Mouse (Mus musculus) MEL (cell line): ENCODE results near the gene Ntrk3. TPM values are rescaled to one million over a fixed set of nuclear protein-coding genes. Genes with fewer than 3 reads are reported as not detected.
A peak's percentile ranks its signal among the peaks of the same experiment; 100 is the strongest.

Source experiments
- DNase-seq: peaks from one replicate; pipeline ENCODE4 v3.0.0; 2011; ENCODE audit warnings: low read depth, low spot score
- H3K27ac ChIP-seq: 2 replicates; pipeline ENCODE4 v1.5.1; 2012; ENCODE audit warnings: low read depth, mild to moderate bottlenecking, control low read depth, low read length, moderate library complexity; ENCODE audit not compliant: control insufficient read depth
- H3K27me3 ChIP-seq, 2 experiments: fragments of 150-350 bp in 1 of 2; sonication (generic) in 1 of 2; 2 replicates each; pipeline ENCODE4 v1.6.1; 2012; ENCODE audit warnings: low read length in 2 of 2, mild to moderate bottlenecking in 2 of 2, improper control_type of control experiment in 1 of 2, moderate library complexity in 1 of 2; ENCODE audit not compliant: insufficient read depth in 2 of 2, control insufficient read depth in 1 of 2
- H3K36me3 ChIP-seq, 2 experiments: 2 replicates each; pipeline ENCODE4 v1.6.1; 2012 to 2014; ENCODE audit warnings: low read length in 2 of 2, improper control_type of control experiment in 1 of 2, inconsistent platforms in 1 of 2, mild to moderate bottlenecking in 1 of 2; ENCODE audit not compliant: insufficient read depth in 2 of 2, control insufficient read depth in 1 of 2
- H3K4me1 ChIP-seq, 2 experiments: fragments of 150-350 bp in 1 of 2; sonication (generic) in 1 of 2; 2 replicates each; pipeline ENCODE4 v1.6.1; 2012; ENCODE audit warnings: low read length in 2 of 2, improper control_type of control experiment in 1 of 2, mild to moderate bottlenecking in 1 of 2; ENCODE audit not compliant: insufficient read depth in 2 of 2, control insufficient read depth in 1 of 2
- H3K4me3 ChIP-seq, 2 experiments: fragments of 150-350 bp in 1 of 2; sonication (generic) in 1 of 2; 2 replicates each; pipeline ENCODE4 v1.5.1; 2012; ENCODE audit warnings: low read depth in 2 of 2, low read length in 2 of 2, mild to moderate bottlenecking in 2 of 2, moderate library complexity in 2 of 2, control low read depth in 1 of 2, improper control_type of control experiment in 1 of 2; ENCODE audit not compliant: control insufficient read depth in 1 of 2, insufficient read depth in 1 of 2
- H3K79me2 ChIP-seq: 2 replicates; pipeline ENCODE4 v1.6.1; 2012; ENCODE audit warnings: mild to moderate bottlenecking, low read length, moderate library complexity; ENCODE audit not compliant: control insufficient read depth, poor library complexity, insufficient read depth
- H3K9ac ChIP-seq: 2 replicates; pipeline ENCODE4 v1.6.1; 2012; ENCODE audit warnings: low read depth, mild to moderate bottlenecking, control low read depth, low read length, moderate library complexity; ENCODE audit not compliant: control insufficient read depth, poor library complexity, severe bottlenecking
- H3K9me3 ChIP-seq: fragments of 150-350 bp; sonication (generic); replicated peaks from 2 replicates; pipeline ENCODE4 v1.6.1; 2012; ENCODE audit warnings: mild to moderate bottlenecking, low read length, improper control_type of control experiment, moderate library complexity; ENCODE audit not compliant: insufficient read depth
- BHLHE40 ChIP-seq: IDR thresholded peaks from 2 replicates; pipeline ENCODE4 v1.6.1; 2012; ENCODE audit warnings: low read depth, mild to moderate bottlenecking, inconsistent platforms, low read length, improper control_type of control experiment, borderline replicate concordance
- CHD1 ChIP-seq: IDR thresholded peaks from 2 replicates; pipeline ENCODE4 v1.6.1; 2012; ENCODE audit warnings: low read depth, mild to moderate bottlenecking, inconsistent platforms, low read length, improper control_type of control experiment
- E2F4 ChIP-seq: IDR thresholded peaks from 2 replicates; pipeline ENCODE4 v1.6.1; 2011; ENCODE audit warnings: low read depth, low read length, improper control_type of control experiment, borderline replicate concordance
- ELF1 ChIP-seq: IDR thresholded peaks from 2 replicates; pipeline ENCODE4 v1.6.1; 2014; ENCODE audit warnings: low read depth, mild to moderate bottlenecking, inconsistent platforms, low read length, improper control_type of control experiment, moderate library complexity
- ETS1 ChIP-seq: IDR thresholded peaks from 2 replicates; pipeline ENCODE4 v1.6.1; 2012; ENCODE audit warnings: low read depth, mild to moderate bottlenecking, inconsistent platforms, low read length, improper control_type of control experiment, moderate library complexity
- GABPA ChIP-seq: IDR thresholded peaks from 2 replicates; pipeline ENCODE4 v1.6.1; 2012; ENCODE audit warnings: low read depth, mild to moderate bottlenecking, inconsistent platforms, low read length, improper control_type of control experiment, moderate library complexity
- HCFC1 ChIP-seq: IDR thresholded peaks from 2 replicates; pipeline ENCODE4 v1.6.1; 2012; ENCODE audit warnings: low read depth, mild to moderate bottlenecking, inconsistent platforms, low read length, improper control_type of control experiment, moderate library complexity
- POLR2AphosphoS5 ChIP-seq: IDR thresholded peaks from 2 replicates; pipeline ENCODE4 v1.6.1; 2012; ENCODE audit warnings: low read depth, borderline replicate concordance, mild to moderate bottlenecking, inconsistent platforms, low read length, moderate library complexity, mixed read lengths
- SIN3A ChIP-seq: IDR thresholded peaks from 2 replicates; pipeline ENCODE4 v1.6.1; 2012; ENCODE audit warnings: low read length, improper control_type of control experiment, inconsistent platforms
- TAL1 ChIP-seq: IDR thresholded peaks from 2 replicates; pipeline ENCODE4 v1.6.1; 2012; ENCODE audit warnings: mild to moderate bottlenecking, inconsistent platforms, low read length, moderate library complexity, mixed read lengths
- TBP ChIP-seq: IDR thresholded peaks from 2 replicates; pipeline ENCODE4 v1.8.0; 2011; ENCODE audit warnings: low read depth, low read length, improper control_type of control experiment
- UBTF ChIP-seq: IDR thresholded peaks from 2 replicates; pipeline ENCODE4 v1.6.1; 2012; ENCODE audit warnings: low read depth, mild to moderate bottlenecking, inconsistent platforms, low read length, improper control_type of control experiment, moderate library complexity, borderline replicate concordance; ENCODE audit not compliant: insufficient read depth
- USF1 ChIP-seq: IDR thresholded peaks from 2 replicates; pipeline ENCODE4 v1.6.1; 2014; ENCODE audit warnings: low read depth, mild to moderate bottlenecking, inconsistent platforms, low read length, improper control_type of control experiment, moderate library complexity
- USF2 ChIP-seq, 2 experiments: IDR thresholded peaks; 2 replicates each; pipeline ENCODE4 v1.6.1; 2011 to 2012; ENCODE audit warnings: improper control_type of control experiment in 2 of 2, low read length in 2 of 2, borderline replicate concordance in 1 of 2, inconsistent platforms in 1 of 2, low read depth in 1 of 2, mild to moderate bottlenecking in 1 of 2; ENCODE audit not compliant: insufficient read depth in 1 of 2
- ZMIZ1 ChIP-seq: IDR thresholded peaks from 2 replicates; pipeline ENCODE4 v1.6.1; 2012; ENCODE audit warnings: low read depth, mild to moderate bottlenecking, inconsistent platforms, low read length, improper control_type of control experiment, moderate library complexity
- polyA plus RNA-seq, 2 experiments: library from polyadenylated mRNA; stranded (reverse) in 1 of 2; unstranded in 1 of 2; fragments of >175 nt in 1 of 2; fragments of >200 nt in 1 of 2; gene quantifications; 2 replicates each; pipeline versions ENCODE4 v1.2.1 to v1.2.4; 2012; ENCODE audit warnings: low replicate concordance in 2 of 2, low read depth in 1 of 2; ENCODE audit not compliant: insufficient read length in 2 of 2, insufficient read depth in 1 of 2, missing spikeins in 1 of 2
- total RNA-seq: library from RNA; depleted of rRNA; stranded (reverse); fragments of 300-350 nt; gene quantifications from 2 replicates; pipeline ENCODE4 v1.2.3, GENCODE M21; 2012

Ntrk3 gene
- total and polyA plus RNA-seq, 3 experiments, result 0.04 TPM; not detected in 2

GRCm38 (mm10) chr7:78498356-78498755, 239.5 kb downstream of the Ntrk3 start:
- H3K9ac ChIP-seq, result no peak overlapping the region
- no peak for DNase-seq

DNA sequence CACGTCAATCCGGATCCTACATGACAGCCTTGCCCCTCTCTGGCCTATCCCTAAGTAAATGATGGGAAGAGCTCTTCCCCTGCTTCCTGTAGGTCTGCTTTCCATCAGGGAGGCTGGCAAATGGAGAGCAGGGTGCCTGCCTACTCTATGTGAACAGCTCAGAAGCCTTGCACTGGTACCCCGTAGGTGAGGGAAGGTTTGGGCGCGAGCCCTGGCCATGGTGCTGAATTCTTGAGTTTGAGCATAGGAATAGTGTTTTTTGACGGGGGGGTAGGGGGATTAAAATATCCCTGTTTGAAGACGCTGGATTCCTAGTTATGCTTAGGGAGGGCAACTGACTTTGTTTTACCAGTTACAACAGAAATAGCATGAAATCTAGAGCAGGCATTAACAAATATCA, 240.0 kb downstream of the Ntrk3 start:
- Histone ChIP-seq H3K36me3 (no peaks in the 10 kb centered on the region), H3K27ac (no peak overlapping the region), H3K4me1 (no peaks in the 10 kb centered on the region), H3K79me2 (no peaks in the 10 kb centered on the region), H3K9ac (no peak overlapping the region), H3K9me3 (no peaks in the 10 kb centered on the region), H3K4me3 (no peak overlapping the region), H3K27me3 (no peaks in the 10 kb centered on the region)
- DNase-seq, result peak; percentile 3
- no peak for TF ChIP-seq ELF1
- TF ChIP-seq ZMIZ1, result no peak
- no peak for TF ChIP-seq UBTF

More at GRCm38 (mm10) chr7:78498356-78498755, 239.5 kb downstream of the Ntrk3 start:
- Histone ChIP-seq H3K4me1 (no peaks in the 10 kb centered on the region), H3K79me2 (no peaks in the 10 kb centered on the region), H3K36me3 (no peaks in the 10 kb centered on the region), H3K4me3 (no peak overlapping the region), H3K27ac (no peak overlapping the region), H3K9me3 (no peaks in the 10 kb centered on the region), H3K27me3 (no peaks in the 10 kb centered on the region)
- no peak for TF ChIP-seq E2F4

DNA sequence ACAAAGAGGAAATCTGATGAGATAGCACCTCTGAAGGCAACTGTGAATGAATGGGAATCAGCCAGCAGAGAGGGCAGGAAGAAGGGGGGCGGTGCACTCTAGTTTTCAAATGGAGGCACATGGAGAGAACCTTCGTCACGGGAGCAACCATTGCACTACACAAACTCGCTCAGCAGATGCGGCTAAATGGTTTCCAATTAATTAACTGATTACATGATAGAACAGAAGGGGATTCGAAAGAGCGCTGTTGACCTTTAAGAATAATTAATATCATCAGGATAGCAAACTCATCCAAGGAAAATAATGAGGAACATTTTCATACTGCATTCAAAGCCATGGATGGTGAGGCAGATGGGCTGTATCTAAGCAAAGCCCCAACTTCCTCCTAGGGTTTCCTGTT, 244.2 kb downstream of the Ntrk3 start:
- Histone ChIP-seq H3K9ac (no peak overlapping the region), H3K27ac (no peak overlapping the region), H3K9me3 (no peaks in the 10 kb centered on the region), H3K79me2 (no peaks in the 10 kb centered on the region), H3K36me3 (no peaks in the 10 kb centered on the region), H3K27me3 (no peaks in the 10 kb centered on the region), H3K4me3 (no peak overlapping the region), H3K4me1 (no peaks in the 10 kb centered on the region)
- TF ChIP-seq E2F4 (no peak), SIN3A (no peak), HCFC1 (no peak), CHD1 (no peak), USF2 (IDR thresholded peaks at IDR 0.05; ENCODE audit: borderline replicate concordance in 1 of 2, insufficient read depth in 1 of 2, low read depth in 1 of 2, low read length in 2 of 2) (no peak), POLR2AphosphoS5 (no peak), ETS1 (no peak), UBTF (no peak), USF1 (no peak), TAL1 (no peak), TBP (no peak), BHLHE40 (no peak), GABPA (no peak)
- DNase-seq, result no peak
